Mouse (Mus musculus): ENCODE results near the gene Hist1h3h. TPM values are rescaled to one million over a fixed set of nuclear protein-coding genes. Genes with fewer than 3 reads are reported as not detected.
A peak's percentile ranks its signal among the peaks of the same experiment; 100 is the strongest.

Hist1h3h gene
- polyA plus RNA-seq, 1 experiment from 2014 or later = 8.3 TPM

DNA sequence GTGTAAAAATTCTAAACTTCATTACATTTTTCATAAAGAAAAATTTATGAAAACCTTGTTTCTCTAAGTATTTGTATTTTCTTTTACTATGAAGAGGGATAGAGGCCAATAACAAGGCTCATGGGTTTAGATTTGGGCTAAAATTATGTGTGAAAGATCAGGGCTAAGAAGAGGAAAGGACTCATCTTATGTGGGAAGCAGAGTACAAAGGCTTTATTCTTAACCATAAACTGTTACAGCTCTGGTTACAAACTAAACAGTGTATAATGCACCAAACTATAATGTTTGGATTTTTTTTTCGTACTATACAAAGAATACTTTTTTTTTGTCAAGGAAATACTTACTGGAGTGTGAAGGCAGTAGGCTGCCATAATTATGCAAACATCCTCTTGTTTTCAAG, 38.2 kb downstream of the Hist1h3h start:
- Histone ChIP-seq H3K4me2 (peak overlapping the region; percentile 66), H3K4me1 (peaks cover 32% of the 10 kb centered on the region), H3K9ac (peak overlapping the region; percentile 71), H3K27ac (peak overlapping the region; percentile 99), H3K27me3 (replicated peaks) (no peaks in the 10 kb centered on the region), H3K36me3 (no peaks in the 10 kb centered on the region), H3K9me3 (replicated peaks) (no peaks in the 10 kb centered on the region), H3K4me3 (peak overlapping the region; percentile 49)
- WGBS (ENCODE audit: insufficient replicate concordance) = 80% methylated on average over 1 of the region's 1 CpGs
- ATAC-seq = no peak

Small RNA genes lying within 50 kb of the gene (microRNA-seq; reads per million reads assigned to microRNA genes)
- gene Gm44357 (not detected), gene Gm44367 (not detected), gene Gm44454 (1.4 reads per million)

Other genes starting within 250 kb of the Hist1h3h start
- gene Nkapl, start 249.2 kb upstream of the Hist1h3h start, polyA plus RNA-seq (2016; fragmentation: Nextera tagmentation; extraction: Ambion mirVana) = 0.43 and 0.78 TPM in 2 replicates
- gene Zkscan4, start 238.8 kb upstream of the Hist1h3h start, polyA plus RNA-seq (2016; fragmentation: Nextera tagmentation; extraction: Ambion mirVana) = 0.62 and 0.78 TPM in 2 replicates
- not detected in 2 replicates for gene Gm10065, start 238.2 kb upstream of the Hist1h3h start, polyA plus RNA-seq (2016; fragmentation: Nextera tagmentation; extraction: Ambion mirVana)
- gene AK157302, start 222.4 kb upstream of the Hist1h3h start, polyA plus RNA-seq (2016; fragmentation: Nextera tagmentation; extraction: Ambion mirVana) = 0.56 TPM in 2 replicates
- 4.7 and 6.3 TPM in 2 replicates for gene Gm11273, start 216.2 kb upstream of the Hist1h3h start, polyA plus RNA-seq (2016; fragmentation: Nextera tagmentation; extraction: Ambion mirVana)
- 2.6 and 2.8 TPM in 2 replicates for gene Zkscan8, start 186.5 kb upstream of the Hist1h3h start, polyA plus RNA-seq (2016; fragmentation: Nextera tagmentation; extraction: Ambion mirVana)
- 0.05 TPM in 1 of 2 replicates, not detected in the other for gene Olfr1366, start 174.9 kb upstream of the Hist1h3h start, polyA plus RNA-seq (2016; fragmentation: Nextera tagmentation; extraction: Ambion mirVana)
- gene Olfr1535, start 157.8 kb upstream of the Hist1h3h start, polyA plus RNA-seq (2016; fragmentation: Nextera tagmentation; extraction: Ambion mirVana) = not detected in 2 replicates
- gene Olfr1364, start 135.9 kb upstream of the Hist1h3h start, polyA plus RNA-seq (2016; fragmentation: Nextera tagmentation; extraction: Ambion mirVana) = not detected in 2 replicates
- not detected in 2 replicates for gene Olfr1362, start 103.6 kb upstream of the Hist1h3h start, polyA plus RNA-seq (2016; fragmentation: Nextera tagmentation; extraction: Ambion mirVana)
- not detected in 2 replicates for gene Olfr11, start 75.1 kb upstream of the Hist1h3h start, polyA plus RNA-seq (2016; fragmentation: Nextera tagmentation; extraction: Ambion mirVana)
- not detected in 2 replicates for gene Olfr1361, start 54.3 kb upstream of the Hist1h3h start, polyA plus RNA-seq (2016; fragmentation: Nextera tagmentation; extraction: Ambion mirVana)
- not detected in 2 replicates for gene Olfr1360, start 40.3 kb upstream of the Hist1h3h start, polyA plus RNA-seq (2016; fragmentation: Nextera tagmentation; extraction: Ambion mirVana)
- not detected in 2 replicates for gene Olfr1359, start 19.5 kb upstream of the Hist1h3h start, polyA plus RNA-seq (2016; fragmentation: Nextera tagmentation; extraction: Ambion mirVana)
- gene Hist1h2bl, start 1.5 kb upstream of the Hist1h3h start, polyA plus RNA-seq (2016; fragmentation: Nextera tagmentation; extraction: Ambion mirVana) = 1.5 and 1.7 TPM in 2 replicates
- gene Hist1h2ai, start 1.2 kb upstream of the Hist1h3h start, polyA plus RNA-seq (2016; fragmentation: Nextera tagmentation; extraction: Ambion mirVana) = 13.8 and 17.6 TPM in 2 replicates
- 6.4 and 6.5 TPM in 2 replicates for gene Hist1h2bm, start 4.4 kb downstream of the Hist1h3h start, polyA plus RNA-seq (2016; fragmentation: Nextera tagmentation; extraction: Ambion mirVana)
- 0.59 and 0.75 TPM in 2 replicates for gene Hist1h4j, start 17.4 kb downstream of the Hist1h3h start, polyA plus RNA-seq (2016; fragmentation: Nextera tagmentation; extraction: Ambion mirVana)
- gene Hist1h4k, start 32.8 kb downstream of the Hist1h3h start, polyA plus RNA-seq (2016; fragmentation: Nextera tagmentation; extraction: Ambion mirVana) = 3.7 and 5.9 TPM in 2 replicates
- gene Hist1h2ak, start 36.2 kb downstream of the Hist1h3h start, polyA plus RNA-seq (2016; fragmentation: Nextera tagmentation; extraction: Ambion mirVana) = 42.8 and 58.5 TPM in 2 replicates
- 8.6 and 8.9 TPM in 2 replicates for gene Hist1h2bn, start 36.5 kb downstream of the Hist1h3h start, polyA plus RNA-seq (2016; fragmentation: Nextera tagmentation; extraction: Ambion mirVana)
- gene Hist1h1b, start 63.0 kb downstream of the Hist1h3h start, polyA plus RNA-seq (2016; fragmentation: Nextera tagmentation; extraction: Ambion mirVana) = 41.6 and 43.0 TPM in 2 replicates
- 169 and 188 TPM in 2 replicates for gene Hist1h3i, start 65.7 kb downstream of the Hist1h3h start, polyA plus RNA-seq (2016; fragmentation: Nextera tagmentation; extraction: Ambion mirVana)
- gene Hist1h2an, start 69.6 kb downstream of the Hist1h3h start, polyA plus RNA-seq (2016; fragmentation: Nextera tagmentation; extraction: Ambion mirVana) = 11.2 and 14.0 TPM in 2 replicates
- 3.6 and 5.6 TPM in 2 replicates for gene Hist1h2bp, start 69.8 kb downstream of the Hist1h3h start, polyA plus RNA-seq (2016; fragmentation: Nextera tagmentation; extraction: Ambion mirVana)
- 24.4 and 26.2 TPM in 2 replicates for gene Hist1h2bq, start 92.5 kb downstream of the Hist1h3h start, polyA plus RNA-seq (2016; fragmentation: Nextera tagmentation; extraction: Ambion mirVana)
- gene Hist1h2ao, start 92.8 kb downstream of the Hist1h3h start, polyA plus RNA-seq (2016; fragmentation: Nextera tagmentation; extraction: Ambion mirVana) = not detected in 2 replicates
- not detected in 2 replicates for gene Hist1h4m, start 94.1 kb downstream of the Hist1h3h start, polyA plus RNA-seq (2016; fragmentation: Nextera tagmentation; extraction: Ambion mirVana)
- gene Hist1h4n, start 114.5 kb downstream of the Hist1h3h start, polyA plus RNA-seq (2016; fragmentation: Nextera tagmentation; extraction: Ambion mirVana) = 20.8 and 25.3 TPM in 2 replicates
- gene Hist1h2ap, start 115.8 kb downstream of the Hist1h3h start, polyA plus RNA-seq (2016; fragmentation: Nextera tagmentation; extraction: Ambion mirVana) = 5,867 and 6,049 TPM in 2 replicates
- 25.4 and 26.3 TPM in 2 replicates for gene Hist1h2br, start 116.1 kb downstream of the Hist1h3h start, polyA plus RNA-seq (2016; fragmentation: Nextera tagmentation; extraction: Ambion mirVana)
- 1.9 and 2.5 TPM in 2 replicates for gene Zfp184, start 227.4 kb downstream of the Hist1h3h start, polyA plus RNA-seq (2016; fragmentation: Nextera tagmentation; extraction: Ambion mirVana)